Mouse (Mus musculus): ENCODE results near the gene Ankrd44. TPM values are rescaled to one million over a fixed set of nuclear protein-coding genes. Genes with fewer than 3 reads are reported as not detected.
A peak's percentile ranks its signal among the peaks of the same experiment; 100 is the strongest.

Gene Ankrd44
- polyA plus RNA-seq, 1 experiment from 2014 or later, result 11.2 TPM

DNA sequence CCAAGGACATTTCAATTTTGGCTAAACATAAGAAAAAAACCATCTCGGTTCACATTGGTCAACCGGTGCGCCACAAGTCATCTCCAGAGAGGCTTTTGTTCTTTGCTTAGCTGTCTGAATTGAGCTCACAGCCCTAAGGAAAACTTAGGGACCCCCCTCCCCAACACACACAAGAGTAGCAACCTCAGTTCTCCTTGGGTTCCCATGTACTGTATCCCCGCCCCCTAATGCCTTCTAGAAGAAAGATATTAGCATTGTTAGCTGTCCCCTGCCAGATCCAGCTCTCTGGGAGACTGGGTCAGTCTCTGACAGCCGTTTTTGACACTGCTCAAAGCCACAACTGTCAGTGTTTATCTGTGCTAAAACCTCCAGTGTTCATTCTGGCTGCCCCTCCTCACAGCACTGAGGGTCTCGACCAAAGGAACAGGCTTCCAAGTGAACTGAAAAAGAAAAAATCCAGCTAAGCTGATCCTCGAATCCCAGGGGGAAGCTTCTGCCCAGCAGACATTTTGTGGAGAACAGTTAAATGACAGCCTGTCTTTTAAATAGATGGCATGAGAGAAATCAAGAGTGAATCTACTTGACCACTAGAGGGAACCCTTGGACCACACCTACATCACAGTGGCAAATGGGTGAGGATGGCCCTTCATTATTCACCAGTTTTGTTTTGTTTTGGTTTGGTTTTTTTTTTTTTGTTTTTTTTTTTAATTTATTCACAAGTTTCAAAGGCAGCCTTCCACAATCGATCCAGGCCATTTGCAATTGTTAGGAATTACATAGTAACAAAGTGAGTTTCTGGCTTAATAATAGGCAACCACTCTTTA lies 260.4 kb downstream of the Ankrd44 start:
- Histone ChIP-seq H3K4me2 (no peak overlapping the region), H3K9me3 (no peaks in the 10 kb centered on the region), H3K36me3 (no peaks in the 10 kb centered on the region), H3K9ac (no peak overlapping the region), H3K4me3 (replicated peaks) (no peak overlapping the region), H3K4me1 (no peaks in the 10 kb centered on the region), H3K27me3 (replicated peaks) (no peaks in the 10 kb centered on the region), H3K27ac (no peak overlapping the region)
- WGBS, result 65% methylated on average over 8 of the region's 8 CpGs
- no peak for ATAC-seq (ENCODE audit: insufficient read depth, low FRiP score, low read depth)

- no peaks in the 10 kb centered on the region for H3K9me3 ChIP-seq
- H3K36me3 ChIP-seq, result no peaks in the 10 kb centered on the region
- no peaks in the 10 kb centered on the region for H3K4me1 ChIP-seq
- no peak for ATAC-seq (ENCODE audit: insufficient read depth, low FRiP score, low read depth)
- no peak overlapping the region for H3K9ac ChIP-seq
- H3K27ac ChIP-seq, result no peak overlapping the region
- H3K27me3 ChIP-seq (replicated peaks), result no peaks in the 10 kb centered on the region
- no peak overlapping the region for H3K4me3 ChIP-seq (replicated peaks)
- H3K4me2 ChIP-seq, result no peak overlapping the region
- 81% methylated on average over 4 of the region's 4 CpGs for WGBS
These were observed 261.1 kb downstream of the Ankrd44 start for GRCm38 (mm10) chr1:54665095-54665494.

GRCm38 (mm10) chr1:54660674-54661073 lies 265.5 kb downstream of the Ankrd44 start:
- WGBS, result 83% methylated on average over 6 of the region's 6 CpGs
- no peaks in the 10 kb centered on the region for H3K27me3 ChIP-seq (replicated peaks)
- no peak for ATAC-seq (ENCODE audit: insufficient read depth, low FRiP score, low read depth)
- H3K4me1 ChIP-seq, result no peaks in the 10 kb centered on the region
- no peak overlapping the region for H3K27ac ChIP-seq
- H3K36me3 ChIP-seq, result no peaks in the 10 kb centered on the region
- no peak overlapping the region for H3K9ac ChIP-seq
- no peak overlapping the region for H3K4me3 ChIP-seq (replicated peaks)
- no peaks in the 10 kb centered on the region for H3K9me3 ChIP-seq
- H3K4me2 ChIP-seq, result no peak overlapping the region

- no peaks in the 10 kb centered on the region for H3K9me3 ChIP-seq
- H3K27ac ChIP-seq, result no peak overlapping the region
- H3K36me3 ChIP-seq, result no peaks in the 10 kb centered on the region
- WGBS, result 68% methylated on average over 4 of the region's 4 CpGs
- no peak overlapping the region for H3K4me2 ChIP-seq
- no peak overlapping the region for H3K9ac ChIP-seq
- no peak overlapping the region for H3K4me3 ChIP-seq (replicated peaks)
- peak; percentile 70; the same call in 1 of the 2 replicates for ATAC-seq (ENCODE audit: insufficient read depth, low FRiP score, low read depth)
- H3K4me1 ChIP-seq, result no peaks in the 10 kb centered on the region
- no peaks in the 10 kb centered on the region for H3K27me3 ChIP-seq (replicated peaks)
These were observed 267.6 kb downstream of the Ankrd44 start for GRCm38 (mm10) chr1:54658558-54658957.

DNA sequence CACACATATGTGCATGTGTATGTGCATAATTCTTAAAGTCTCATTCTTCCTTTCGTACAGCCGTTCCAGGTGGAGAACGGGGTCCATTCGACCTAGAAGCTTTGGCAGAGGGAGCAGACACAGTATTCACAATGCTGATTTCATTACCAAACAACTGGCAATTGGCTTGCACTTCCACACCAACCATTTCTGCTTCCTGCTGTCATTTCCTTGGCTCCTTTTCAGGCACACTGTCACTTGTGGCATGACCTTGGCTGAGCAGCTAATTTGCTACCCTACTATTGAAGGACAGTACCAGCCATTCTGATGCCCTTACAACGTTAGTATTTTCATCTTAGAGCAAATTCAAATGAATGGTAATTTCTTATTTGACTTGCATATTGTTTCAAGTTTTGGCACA lies 277.9 kb downstream of the Ankrd44 start:
- no peak overlapping the region for H3K4me2 ChIP-seq
- H3K27me3 ChIP-seq (replicated peaks), result no peaks in the 10 kb centered on the region
- H3K27ac ChIP-seq, result no peak overlapping the region
- 0 out of 2 replicates have a peak, but pooled peaks cover 3% of the 10 kb centered on the region for H3K36me3 ChIP-seq
- H3K4me1 ChIP-seq, result no peaks in the 10 kb centered on the region
- H3K9ac ChIP-seq, result no peak overlapping the region
- no peaks in the 10 kb centered on the region for H3K9me3 ChIP-seq
- no peak for ATAC-seq (ENCODE audit: insufficient read depth, low FRiP score, low read depth)
- no peak overlapping the region for H3K4me3 ChIP-seq (replicated peaks)
- 80% methylated on average over 5 of the region's 5 CpGs for WGBS

DNA sequence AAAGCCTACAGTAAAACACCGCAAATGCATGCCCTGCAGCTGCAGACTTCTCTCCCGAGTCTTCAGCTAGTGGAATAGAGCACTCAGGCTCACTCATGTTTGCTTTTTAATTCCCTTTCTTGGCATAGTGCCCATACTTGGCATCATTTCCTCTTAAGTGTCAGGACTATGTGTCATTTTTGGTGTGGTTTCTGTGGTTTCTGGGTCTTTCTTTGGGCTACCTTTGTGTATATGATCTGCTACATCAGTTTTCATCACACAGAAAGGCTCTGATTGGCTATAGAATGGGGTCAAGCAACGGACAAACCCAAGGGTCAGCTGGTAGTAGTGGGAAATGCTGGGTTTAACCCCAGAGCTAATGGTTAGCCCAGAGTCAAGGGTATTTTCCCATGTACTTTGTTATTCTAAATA lies 278.8 kb downstream of the Ankrd44 start:
- H3K27ac ChIP-seq, result no peak overlapping the region
- ATAC-seq (ENCODE audit: insufficient read depth, low FRiP score, low read depth), result no peak
- H3K36me3 ChIP-seq, result 0 out of 2 replicates have a peak, but pooled peaks cover 3% of the 10 kb centered on the region
- no peaks in the 10 kb centered on the region for H3K9me3 ChIP-seq
- H3K9ac ChIP-seq, result no peak overlapping the region
- no peaks in the 10 kb centered on the region for H3K27me3 ChIP-seq (replicated peaks)
- H3K4me3 ChIP-seq (replicated peaks), result no peak overlapping the region
- 58% methylated on average over 3 of the region's 3 CpGs for WGBS
- no peaks in the 10 kb centered on the region for H3K4me1 ChIP-seq
- H3K4me2 ChIP-seq, result no peak overlapping the region

GRCm38 (mm10) chr1:54640184-54640795 lies 285.9 kb downstream of the Ankrd44 start:
- no peak overlapping the region for H3K4me3 ChIP-seq (replicated peaks)
- H3K36me3 ChIP-seq, result no peaks in the 10 kb centered on the region
- H3K9ac ChIP-seq, result no peak overlapping the region
- 26% methylated on average over 5 of the region's 5 CpGs for WGBS
- no peaks in the 10 kb centered on the region for H3K9me3 ChIP-seq
- H3K27me3 ChIP-seq (replicated peaks), result no peaks in the 10 kb centered on the region
- no peak overlapping the region for H3K4me2 ChIP-seq
- H3K4me1 ChIP-seq, result no peaks in the 10 kb centered on the region
- no peak for ATAC-seq (ENCODE audit: insufficient read depth, low FRiP score, low read depth)
- no peak overlapping the region for H3K27ac ChIP-seq

DNA sequence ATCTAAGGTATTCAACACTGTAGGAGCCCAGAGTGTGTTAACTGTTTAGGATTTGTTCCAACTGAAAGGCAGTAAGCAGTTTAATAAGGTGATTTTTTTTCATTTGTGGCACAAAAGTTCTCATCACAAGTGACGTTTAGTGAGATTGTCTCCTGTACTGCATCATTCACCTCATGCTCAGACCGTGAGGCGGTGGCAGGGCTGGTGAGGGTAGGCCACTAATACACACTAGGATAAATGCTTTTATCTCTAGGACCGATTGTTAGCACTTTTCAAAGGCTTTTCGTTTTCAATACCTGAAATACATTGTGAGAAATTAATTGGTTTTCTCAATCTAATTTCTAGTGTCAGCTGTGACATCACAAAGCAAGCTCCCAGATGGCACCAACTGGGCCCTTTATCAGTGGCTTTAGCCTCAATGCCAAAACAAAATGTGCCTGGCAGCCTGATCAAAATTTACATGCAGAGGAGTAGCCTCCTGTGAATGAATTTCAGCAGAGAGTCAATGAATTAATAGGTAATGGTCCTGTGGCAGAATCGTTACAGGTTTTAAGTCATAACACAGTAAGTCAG lies 286.6 kb downstream of the Ankrd44 start:
- no peaks in the 10 kb centered on the region for H3K9me3 ChIP-seq
- no peaks in the 10 kb centered on the region for H3K4me1 ChIP-seq

GRCm38 (mm10) chr1:54639076-54639475 lies 287.1 kb downstream of the Ankrd44 start:
- H3K4me2 ChIP-seq, result no peak overlapping the region
- no peak overlapping the region for H3K27ac ChIP-seq
- 91% methylated on average over 2 of the region's 2 CpGs for WGBS
- no peaks in the 10 kb centered on the region for H3K4me1 ChIP-seq
- no peak for ATAC-seq (ENCODE audit: insufficient read depth, low FRiP score, low read depth)
- H3K9ac ChIP-seq, result no peak overlapping the region
- H3K9me3 ChIP-seq, result no peaks in the 10 kb centered on the region
- no peak overlapping the region for H3K4me3 ChIP-seq (replicated peaks)
- no peaks in the 10 kb centered on the region for H3K36me3 ChIP-seq
- H3K27me3 ChIP-seq (replicated peaks), result no peaks in the 10 kb centered on the region

More for the DNA sequence above, 286.6 kb downstream of the Ankrd44 start:
- H3K27me3 ChIP-seq (replicated peaks), result no peaks in the 10 kb centered on the region
- no peak for ATAC-seq (ENCODE audit: insufficient read depth, low FRiP score, low read depth)
- no peak overlapping the region for H3K27ac ChIP-seq
- no peak overlapping the region for H3K9ac ChIP-seq
- no peaks in the 10 kb centered on the region for H3K36me3 ChIP-seq
- H3K4me2 ChIP-seq, result no peak overlapping the region
- WGBS, result 71% methylated on average over 6 of the region's 6 CpGs
- H3K4me3 ChIP-seq (replicated peaks), result no peak overlapping the region

DNA sequence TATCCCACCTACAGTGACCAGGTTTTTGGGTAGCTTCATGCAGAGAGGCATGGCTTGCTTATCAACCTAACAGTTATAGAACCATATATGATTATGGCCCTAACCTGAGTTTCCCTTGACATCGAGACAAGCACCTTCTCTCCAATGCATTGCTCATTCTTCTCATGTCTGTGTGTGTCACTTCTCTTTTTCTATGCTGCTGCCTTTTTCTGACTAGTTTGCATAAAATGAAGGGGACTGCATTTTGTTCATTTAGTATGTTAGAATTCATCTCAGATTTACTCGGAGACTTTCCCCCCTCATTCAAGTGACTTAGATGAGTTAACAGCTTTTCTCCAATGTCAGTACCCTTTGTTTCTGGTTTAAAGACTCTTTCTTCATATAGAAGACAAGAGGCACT lies 288.8 kb downstream of the Ankrd44 start:
- Histone ChIP-seq H3K36me3 (no peaks in the 10 kb centered on the region), H3K4me1 (no peaks in the 10 kb centered on the region), H3K27me3 (replicated peaks) (no peaks in the 10 kb centered on the region), H3K9me3 (no peaks in the 10 kb centered on the region), H3K9ac (no peak overlapping the region), H3K27ac (no peak overlapping the region), H3K4me2 (no peak overlapping the region), H3K4me3 (replicated peaks) (no peak overlapping the region)
- WGBS, result 94% methylated on average over 2 of the region's 2 CpGs
- ATAC-seq (ENCODE audit: insufficient read depth, low FRiP score, low read depth), result no peak

DNA sequence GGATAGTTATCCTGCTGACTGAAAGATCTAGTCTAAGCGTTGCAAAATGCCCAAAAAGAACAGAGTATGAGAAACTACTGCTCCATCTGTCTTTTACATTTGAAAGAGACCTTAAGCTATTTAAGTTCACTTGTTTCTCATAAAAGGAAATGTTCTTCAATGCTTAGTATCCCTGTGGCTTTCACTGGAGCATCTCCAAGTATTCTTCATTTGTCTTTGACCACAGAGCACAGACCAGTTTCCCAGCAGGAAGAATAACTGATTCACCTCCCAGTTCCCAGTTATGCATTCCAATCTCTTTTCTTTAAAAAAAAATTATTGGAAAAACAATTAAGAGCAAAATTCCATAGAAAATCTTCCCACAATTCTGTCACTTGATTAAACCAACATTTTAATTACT lies 297.1 kb downstream of the Ankrd44 start:
- 60% methylated on average over 1 of the region's 1 CpGs for WGBS
- ATAC-seq (ENCODE audit: insufficient read depth, low FRiP score, low read depth), result no peak
- no peaks in the 10 kb centered on the region for H3K27me3 ChIP-seq (replicated peaks)
- H3K9me3 ChIP-seq, result no peaks in the 10 kb centered on the region
- H3K4me3 ChIP-seq (replicated peaks), result no peak overlapping the region
- no peaks in the 10 kb centered on the region for H3K36me3 ChIP-seq
- H3K4me2 ChIP-seq, result no peak overlapping the region
- H3K27ac ChIP-seq, result no peak overlapping the region
- no peaks in the 10 kb centered on the region for H3K4me1 ChIP-seq
- H3K9ac ChIP-seq, result no peak overlapping the region

GRCm38 (mm10) chr1:54614963-54615362 lies 311.2 kb downstream of the Ankrd44 start:
- WGBS, result 80% methylated on average over 6 of the region's 6 CpGs
- Histone ChIP-seq H3K4me1 (no peaks in the 10 kb centered on the region), H3K27me3 (replicated peaks) (no peaks in the 10 kb centered on the region), H3K4me3 (replicated peaks) (no peak overlapping the region), H3K27ac (no peak overlapping the region), H3K36me3 (no peaks in the 10 kb centered on the region), H3K9me3 (no peaks in the 10 kb centered on the region), H3K9ac (no peak overlapping the region), H3K4me2 (no peak overlapping the region)
- no peak for ATAC-seq (ENCODE audit: insufficient read depth, low FRiP score, low read depth)
